Mouse (Mus musculus) kidney, adult 2 months (tissue): ENCODE results near the gene Cfap36. TPM values are rescaled to one million over a fixed set of nuclear protein-coding genes. Genes with fewer than 3 reads are reported as not detected.
A peak's percentile ranks its signal among the peaks of the same experiment; 100 is the strongest.

Experiments used
- DNase-seq: peaks from one replicate; pipeline ENCODE4 v3.0.0; 2021
- H3K27ac ChIP-seq: fragments of 200-500 bp; 2 replicates; pipeline ENCODE4 v1.5.1; 2012; ENCODE audit warnings: low read depth, low read length, control low read depth, inconsistent platforms; ENCODE audit not compliant: insufficient read depth
- H3K27me3 ChIP-seq: fragments of 200-500 bp; replicated peaks from 2 replicates; pipeline ENCODE4 v1.6.1; 2012; ENCODE audit warnings: mild to moderate bottlenecking, moderate library complexity, low read length, inconsistent platforms; ENCODE audit not compliant: control insufficient read depth, insufficient read depth
- H3K36me3 ChIP-seq: fragments of 200-500 bp; 2 replicates; pipeline ENCODE4 v1.6.1; 2012; ENCODE audit warnings: mild to moderate bottlenecking, moderate library complexity, low read length, inconsistent platforms; ENCODE audit not compliant: control insufficient read depth, insufficient read depth
- H3K4me1 ChIP-seq: fragments of 200-500 bp; 2 replicates; pipeline ENCODE4 v1.6.1; 2011; ENCODE audit warnings: low read length; ENCODE audit not compliant: control insufficient read depth, insufficient read depth
- H3K4me3 ChIP-seq: fragments of 200-500 bp; 2 replicates; pipeline ENCODE4 v1.5.1; 2011; ENCODE audit warnings: mild to moderate bottlenecking, low read depth, low read length, control low read depth; ENCODE audit not compliant: insufficient read depth
- CTCF ChIP-seq: fragments of 200-500 bp; conservative IDR thresholded peaks from 2 replicates; pipeline ENCODE4 v1.5.1; 2011; ENCODE audit warnings: low read depth, mild to moderate bottlenecking, control low read depth, low read length, moderate library complexity, mixed read lengths; ENCODE audit not compliant: insufficient read depth, insufficient read length
- POLR2A ChIP-seq: fragments of 200-500 bp; IDR thresholded peaks from one replicate; pipeline ENCODE4 v1.6.1; 2011; ENCODE audit warnings: low read depth, low read length, control low read depth
- WGBS: fragments of 180-500 bp; shearing (Covaris S2); methylation state at CpG from one replicate; pipeline ENCODE4 v1.1.7; 2018; 5-methylcytosine and 5-hydroxymethylcytosine counted together
- polyA plus RNA-seq: library from polyadenylated mRNA; depleted of rRNA; stranded (reverse); fragments of >200 nt; gene quantifications from 2 replicates; pipeline ENCODE4 v1.2.3, GENCODE M21; 2012; rRNA removed

Gene Cfap36
- polyA plus RNA-seq, 1 experiment, result 10.0 TPM

DNA sequence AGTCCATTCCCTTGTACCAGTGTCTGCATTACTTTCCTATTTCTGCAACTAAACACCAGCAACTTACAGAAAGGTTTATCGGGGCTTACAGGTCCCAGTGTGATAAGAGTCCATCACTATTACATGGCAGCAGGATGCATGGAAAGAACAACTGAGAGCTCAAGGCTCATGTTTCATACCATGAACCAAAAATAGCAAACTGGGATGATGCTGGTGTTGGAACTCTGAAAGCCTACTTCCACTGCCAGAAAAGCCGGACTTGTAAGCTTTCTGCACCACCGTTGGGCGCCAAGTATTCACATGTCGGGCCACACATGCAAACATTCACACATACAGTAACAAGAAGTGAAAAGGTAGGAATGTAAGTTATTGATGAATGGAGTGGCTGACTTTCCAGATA is 65.5 kb downstream of the Cfap36 start:
- TF ChIP-seq POLR2A, result no peak
- no peak for TF ChIP-seq CTCF
- Histone ChIP-seq H3K27me3 (no peaks in the 10 kb centered on the region), H3K27ac (no peak overlapping the region), H3K4me1 (no peaks in the 10 kb centered on the region), H3K36me3 (peaks cover 6% of the 10 kb centered on the region), H3K4me3 (no peak overlapping the region)
- WGBS, result 96% methylated on average over 5 of the region's 5 CpGs
- DNase-seq, result no peak

DNA sequence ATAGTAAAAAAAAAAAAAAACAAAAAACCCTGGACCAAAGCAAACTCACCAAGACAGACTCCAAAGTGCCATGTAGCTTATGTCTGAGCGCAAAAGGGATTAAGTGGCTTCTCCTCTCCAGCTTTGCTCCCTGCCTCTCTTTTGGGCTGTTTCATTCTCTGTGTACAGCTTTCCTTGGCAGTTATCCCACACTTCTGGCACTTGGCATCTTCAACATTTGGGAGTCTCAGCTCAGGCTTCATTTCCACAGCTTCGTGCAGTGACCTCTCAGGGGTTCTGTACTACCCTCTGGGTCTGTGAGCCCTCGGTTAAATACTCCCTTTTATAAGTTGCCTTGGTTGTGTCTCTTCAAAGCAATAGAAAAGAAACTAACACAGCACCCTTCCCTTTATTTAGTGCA is 66.6 kb downstream of the Cfap36 start:
- 60% methylated on average over 3 of the region's 3 CpGs for WGBS
- no peaks in the 10 kb centered on the region for H3K27me3 ChIP-seq
- H3K27ac ChIP-seq, result no peak overlapping the region

GRCm38 (mm10) chr11:29179319-29179718 is 67.9 kb downstream of the Cfap36 start:
- H3K36me3 ChIP-seq, result peaks cover 3% of the 10 kb centered on the region
- DNase-seq, result no peak
- TF ChIP-seq POLR2A (no peak), CTCF (no peak)
- H3K4me3 ChIP-seq, result no peak overlapping the region
- H3K27ac ChIP-seq, result no peak overlapping the region
- no peaks in the 10 kb centered on the region for H3K4me1 ChIP-seq
- no peaks in the 10 kb centered on the region for H3K27me3 ChIP-seq
- 98% methylated on average over 1 of the region's 1 CpGs for WGBS

More for the DNA sequence above, 66.6 kb downstream of the Cfap36 start:
- DNase-seq, result no peak
- Histone ChIP-seq H3K4me1 (no peaks in the 10 kb centered on the region), H3K4me3 (no peak overlapping the region), H3K36me3 (peaks cover 6% of the 10 kb centered on the region)
- TF ChIP-seq POLR2A, result no peak
- no peak for TF ChIP-seq CTCF

DNA sequence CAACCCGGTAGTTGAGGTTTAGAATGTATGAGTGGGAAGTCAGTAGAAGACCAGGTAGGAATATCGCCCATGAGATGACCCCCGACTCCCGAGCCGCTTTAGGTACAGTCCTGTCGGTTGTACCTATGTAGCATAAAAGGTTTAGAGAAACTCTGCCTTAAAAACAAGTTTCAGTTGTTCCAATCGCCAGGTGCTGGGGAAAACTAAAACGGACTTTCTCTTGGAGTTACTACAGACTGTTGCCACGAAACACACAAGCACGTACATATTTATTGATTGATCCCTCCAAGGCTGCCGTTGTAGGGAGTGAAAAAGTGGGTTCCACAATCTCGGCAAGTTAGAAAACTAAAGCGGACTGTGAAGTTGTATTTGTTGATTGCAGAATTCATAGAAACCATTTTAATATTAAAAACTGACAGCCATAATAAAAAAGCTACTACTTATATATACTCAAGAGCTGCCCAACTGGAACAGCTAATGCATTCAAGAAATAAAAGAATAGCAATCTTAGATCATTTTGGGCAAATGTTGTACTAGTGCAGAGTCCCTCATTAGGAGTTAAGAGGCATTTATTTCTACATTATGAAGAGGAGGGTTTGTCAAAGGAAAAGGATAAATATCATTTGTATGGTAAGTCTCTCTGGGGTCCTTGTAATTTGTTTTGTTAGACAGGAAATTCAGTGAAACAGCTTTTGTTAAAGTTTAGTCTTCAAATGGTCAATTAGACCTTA is 73.3 kb downstream of the Cfap36 start:
- no peaks in the 10 kb centered on the region for H3K36me3 ChIP-seq
- H3K27me3 ChIP-seq, result no peaks in the 10 kb centered on the region
- H3K27ac ChIP-seq, result 0 out of 2 replicates have a peak overlapping the region, but pooled peaks have one; percentile 14
- DNase-seq, result no peak
- 3% methylated on average over 13 of the region's 13 CpGs for WGBS
- TF ChIP-seq POLR2A, result no peak
- no peak for TF ChIP-seq CTCF
- H3K4me1 ChIP-seq, result peaks cover 4% of the 10 kb centered on the region; the same call in 1 of the 2 replicates
- peak overlapping the region; percentile 95 for H3K4me3 ChIP-seq

GRCm38 (mm10) chr11:29173125-29173631 is 74.0 kb downstream of the Cfap36 start:
- H3K4me1 ChIP-seq, result peaks cover 4% of the 10 kb centered on the region; the same call in 1 of the 2 replicates
- no peaks in the 10 kb centered on the region for H3K27me3 ChIP-seq
- peak; percentile 61 for TF ChIP-seq POLR2A
- peak; percentile 52 for TF ChIP-seq CTCF
- peak; percentile 72 for DNase-seq
- WGBS, result under 1% methylated on average over 38 of the region's 38 CpGs
- H3K4me3 ChIP-seq, result peak overlapping the region; percentile 95
- no peaks in the 10 kb centered on the region for H3K36me3 ChIP-seq
- peak overlapping the region; percentile 90 for H3K27ac ChIP-seq

DNA sequence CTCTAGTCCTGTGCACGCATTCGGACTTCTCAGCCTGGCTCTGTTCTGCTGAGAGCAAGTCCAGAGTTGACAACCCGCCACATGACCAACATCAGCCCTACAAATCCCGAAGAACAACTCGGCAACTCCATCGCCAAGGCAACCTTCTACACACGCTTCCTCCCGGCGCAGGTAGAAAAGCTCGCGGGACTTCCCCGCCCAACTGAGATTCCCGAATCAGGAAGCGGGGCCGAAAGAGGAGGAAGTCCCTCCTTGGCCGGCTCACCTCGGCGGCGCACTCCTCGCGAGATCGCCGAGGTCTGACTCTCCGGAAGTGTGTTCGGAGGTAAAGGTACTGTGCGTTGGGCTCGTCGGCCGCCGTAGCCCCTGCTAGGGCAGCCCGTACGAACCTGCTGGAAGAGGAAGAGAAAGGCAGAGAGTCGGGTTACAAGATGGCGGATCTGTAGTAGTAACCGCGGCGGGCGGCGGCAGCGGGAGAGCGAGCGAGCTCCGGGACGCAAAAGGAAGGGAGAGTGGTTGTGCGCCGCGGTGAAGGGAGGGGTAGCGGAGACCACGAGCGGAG is 74.6 kb downstream of the Cfap36 start, which contains the start of gene Ppp4r3b:
Gene Ppp4r3b, plus strand, starts transcription at position 328 of the 562 bp plus-strand sequence.
- under 1% methylated on average over 50 of the region's 50 CpGs for WGBS
- Histone ChIP-seq H3K27me3 (no peaks in the 10 kb centered on the region), H3K27ac (peak within 1 kb of the TSS; percentile 90), H3K4me1 (peaks cover 4% of the 10 kb centered on the region; the same call in 1 of the 2 replicates), H3K36me3 (no peaks in the 10 kb centered on the region), H3K4me3 (peak within 1 kb of the TSS; percentile 95)
- TF ChIP-seq POLR2A (peak; percentile 22), CTCF (no peak)
- peak; percentile 100 for DNase-seq

DNA sequence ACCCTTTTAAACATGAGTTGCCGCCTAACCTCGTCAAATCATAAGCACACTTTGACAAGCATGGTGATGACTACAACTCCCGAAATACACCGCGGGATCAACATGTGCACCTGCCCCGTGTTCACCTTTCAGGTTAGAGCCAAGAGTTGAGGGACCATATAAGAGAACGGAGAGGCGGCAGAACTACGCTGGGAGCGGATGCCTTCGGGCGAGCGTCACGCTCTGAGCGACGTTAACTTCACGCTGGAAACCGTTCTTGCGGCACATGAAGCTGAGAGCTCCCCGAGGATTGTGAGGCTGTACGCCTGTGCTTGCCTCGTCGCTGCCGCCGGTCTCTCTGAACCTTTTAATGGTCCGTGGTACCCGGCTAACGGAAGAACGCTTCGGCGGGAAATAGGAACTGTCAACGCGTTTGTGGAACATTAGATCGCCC is 75.2 kb downstream of the Cfap36 start:
- Histone ChIP-seq H3K4me3 (peak overlapping the region; percentile 95), H3K4me1 (peaks cover 7% of the 10 kb centered on the region; the same call in 1 of the 2 replicates), H3K27ac (peak overlapping the region; percentile 65), H3K36me3 (no peaks in the 10 kb centered on the region), H3K27me3 (no peaks in the 10 kb centered on the region)
- peak; percentile 83 for DNase-seq
- TF ChIP-seq CTCF (no peak), POLR2A (peak; percentile 32)
- under 1% methylated on average over 34 of the region's 34 CpGs for WGBS

Other genes with a start within 250 kb of the Cfap36 start
- 13.5 and 13.7 TPM in 2 replicates for gene Pnpt1, start 116.7 kb downstream of the Cfap36 start, polyA plus RNA-seq
- gene Ppp4r3b, start 74.5 kb downstream of the Cfap36 start, polyA plus RNA-seq, result 6.5 and 8.7 TPM in 2 replicates
- gene Ccdc88a, start 126.2 kb upstream of the Cfap36 start, polyA plus RNA-seq, result 0.80 and 1.3 TPM in 2 replicates